Mouse (Mus musculus) CH12.LX (cell line): ENCODE measurements at regions not wholly inside any gene's neighbourhood (a gene's known extent, or its start where the extent isn't known, plus 50 kb on each side); places are given as distances from the start of the nearest gene placed in this dataset.

ENCODE experiments used
- CHD1 ChIP-seq: IDR thresholded peaks from 2 replicates; pipeline ENCODE4 v1.6.1; 2012; ENCODE audit warnings: low read depth, low read length, improper control_type of control experiment, inconsistent platforms
- EP300 ChIP-seq: IDR thresholded peaks from 2 replicates; pipeline ENCODE4 v1.6.1; 2011; ENCODE audit warnings: low read length, improper control_type of control experiment
- IRF4 ChIP-seq: IDR thresholded peaks from 2 replicates; pipeline ENCODE4 v1.6.1; 2014; ENCODE audit warnings: low read depth, mild to moderate bottlenecking, inconsistent platforms, low read length, improper control_type of control experiment
- PAX5 ChIP-seq: IDR thresholded peaks from 2 replicates; pipeline ENCODE4 v1.6.1; 2012; ENCODE audit warnings: low read length, inconsistent platforms, mixed read lengths
- POLR2A ChIP-seq: IDR thresholded peaks from 2 replicates; pipeline ENCODE4 v1.6.1; 2011; ENCODE audit warnings: low read depth, mild to moderate bottlenecking, improper control_type of control experiment, low read length
- RCOR1 ChIP-seq: conservative IDR thresholded peaks from 2 replicates; pipeline ENCODE4 v1.6.1; 2012; ENCODE audit warnings: low read depth, mild to moderate bottlenecking, inconsistent platforms, low read length, improper control_type of control experiment
- SMC3 ChIP-seq: IDR thresholded peaks from 2 replicates; pipeline ENCODE4 v1.6.1; 2011; ENCODE audit warnings: low read depth, low read length, improper control_type of control experiment
- TBP ChIP-seq: conservative IDR thresholded peaks from 2 replicates; pipeline ENCODE4 v1.6.1; 2011; ENCODE audit warnings: low read depth, low read length, improper control_type of control experiment

- TF ChIP-seq TBP (no peak), PAX5 (no peak), POLR2A (no peak), CHD1 (no peak), RCOR1 (no peak), SMC3 (peak; percentile 54), EP300 (no peak), IRF4 (peak; percentile 63; the same call in 1 of the 2 replicates)
Measured at GRCm38 (mm10) chr4:26543833-26544232, 197.1 kb upstream of the Manea start.
